In genomic region chr1:153632686-153633085, GRCm38 (mm10) we compare ENCODE assay signal across 18 mouse cellular contexts.
"Had no signal": no experiment of that assay in that cellular context is flagged by ENCODE, and none has a peak within 500 bp of the region (broad histone marks: within the 10 kb centered on the region; RNA-seq: fewer than 3 reads in every experiment).

No protein-coding gene starts in this region.

- H3K4me1 ChIP-seq: intestine, embryonic 15.5 days; limb, embryonic 10.5 days; limb, embryonic 13.5 days; liver, embryonic 12.5 days; liver, embryonic 15.5 days had no signal

- H3K9me3 ChIP-seq: intestine, embryonic 15.5 days; limb, embryonic 10.5 days; limb, embryonic 13.5 days; liver, embryonic 12.5 days; liver, embryonic 15.5 days; lung, embryonic 15.5 days had no signal

- H3K27me3 ChIP-seq: intestine, embryonic 15.5 days; limb, embryonic 13.5 days; liver, embryonic 12.5 days; liver, embryonic 15.5 days; lung, embryonic 15.5 days had no signal

- H3K36me3 ChIP-seq: intestine, embryonic 15.5 days; limb, embryonic 10.5 days; limb, embryonic 13.5 days; liver, embryonic 12.5 days; liver, embryonic 15.5 days; lung, embryonic 15.5 days had no signal

- H3K4me3 ChIP-seq: intestine, embryonic 15.5 days; limb, embryonic 10.5 days; limb, embryonic 13.5 days; liver, embryonic 12.5 days; liver, embryonic 15.5 days; lung, embryonic 15.5 days; megakaryocyte, embryonic 14.5 days had no signal

- ATAC-seq: intestine, embryonic 15.5 days; liver, embryonic 12.5 days had no signal

- H3K9ac ChIP-seq: intestine, embryonic 15.5 days; limb, embryonic 13.5 days; liver, embryonic 12.5 days; liver, embryonic 15.5 days; lung, embryonic 15.5 days had no signal

- DNase-seq: kidney, postnatal 14 days; liver; lung, adult 18-20 months; lung, postnatal 14 days; lung, postnatal 4 days; midbrain, embryonic 14.5 days; thymus, adult 2 months; thymus, postnatal 14 days; thymus, postnatal 4 days had no signal

- H3K27ac ChIP-seq: intestine, embryonic 15.5 days; limb, embryonic 10.5 days; limb, embryonic 13.5 days; liver, embryonic 12.5 days; liver, embryonic 15.5 days; lung, embryonic 15.5 days; stomach, postnatal 0 days had no signal

- H3K4me2 ChIP-seq: intestine, embryonic 15.5 days; limb, embryonic 13.5 days; liver, embryonic 12.5 days; liver, embryonic 15.5 days; lung, embryonic 15.5 days; midbrain, embryonic 11.5 days had no signal
